Mouse (Mus musculus): ENCODE measurements around the gene Slc16a5.

GRCm38 (mm10) chr11:115492387-115492786, 30.1 kb downstream of the Slc16a5 start:
- no peak for TF ChIP-seq CTCF (IDR thresholded peaks at IDR 0.05; ENCODE audit: control insufficient read depth, insufficient read depth, insufficient read length)
- no peak for TF ChIP-seq USF1 (IDR thresholded peaks at IDR 0.05; ENCODE audit: low read depth)
- TF ChIP-seq FOSL1 (IDR thresholded peaks at IDR 0.05; ENCODE audit: insufficient read depth, low read length, poor library complexity, severe bottlenecking): no peak
- TF ChIP-seq MYOG (IDR thresholded peaks at IDR 0.05; ENCODE audit: control insufficient read depth, extremely low read depth, insufficient read length): no peak
- no peak for TF ChIP-seq MAX (IDR thresholded peaks at IDR 0.05)

All from C2C12 (cell line).